32 mouse cellular contexts compared by ENCODE assay signal in the genomic region with DNA sequence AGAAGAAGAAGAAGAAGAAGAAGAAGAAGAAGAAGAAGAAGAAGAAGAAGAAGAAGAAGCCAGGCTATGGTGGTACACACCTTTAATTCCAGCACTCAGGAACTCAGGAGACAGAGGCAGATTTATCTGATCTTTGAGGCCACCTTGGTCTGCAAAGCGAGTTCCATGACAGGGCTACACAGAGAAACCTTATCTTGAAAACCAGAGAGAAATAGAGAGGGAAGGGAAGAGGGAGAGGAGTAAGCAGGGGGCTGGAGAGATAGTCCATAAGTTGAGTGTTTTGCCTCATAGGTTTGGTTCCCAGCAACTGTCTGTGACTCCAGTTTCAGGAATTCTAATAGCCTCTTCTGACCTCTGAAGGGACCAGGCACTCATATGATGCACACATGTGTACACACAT. TPM values are rescaled to one million over a fixed set of nuclear protein-coding genes. Genes with fewer than 3 reads are reported as not detected.
"Had no signal": no experiment of that assay in that cellular context is flagged by ENCODE, and none has a peak within 500 bp of the region (broad histone marks: within the 10 kb centered on the region; RNA-seq: fewer than 3 reads in every experiment).

No protein-coding gene starts in this region.

- ATAC-seq: intestine, postnatal 0 days; midbrain, embryonic 13.5 days; midbrain, embryonic 16.5 days had no signal

- H3K4me3 ChIP-seq: kidney, embryonic 15.5 days; left cerebral cortex, adult 2 months; lung, embryonic 15.5 days; megakaryocyte, embryonic 14.5 days; midbrain, embryonic 10.5 days; midbrain, embryonic 13.5 days; myocyte; neural tube, embryonic 13.5 days; stomach, embryonic 15.5 days had no signal

- DNase-seq: kidney, adult 8-10 months; kidney, postnatal 10 days; kidney, postnatal 36 days; layer of hippocampus, postnatal 36 days; lung, adult 18-20 months; lung, postnatal 10 days; lung, postnatal 36 days; retina, postnatal 1 day; right cerebral cortex, postnatal 25 days; spleen, adult 18-20 months; thymus, postnatal 36 days had no signal

- H3K27ac ChIP-seq: kidney, embryonic 15.5 days; left cerebral cortex, adult 2 months; lung, embryonic 15.5 days; midbrain, embryonic 10.5 days; midbrain, embryonic 13.5 days; neural tube, embryonic 13.5 days; stomach, embryonic 15.5 days had no signal

- H3K9ac ChIP-seq: kidney, embryonic 15.5 days; lung, embryonic 15.5 days; midbrain, embryonic 13.5 days; neural tube, embryonic 13.5 days; stomach, embryonic 15.5 days had no signal

- H3K36me3 ChIP-seq: kidney, embryonic 15.5 days; lung, embryonic 15.5 days; midbrain, embryonic 10.5 days; midbrain, embryonic 13.5 days; neural tube, embryonic 13.5 days; stomach, embryonic 15.5 days had no signal

- H3K4me1 ChIP-seq: kidney, embryonic 15.5 days; lung, embryonic 15.5 days; midbrain, embryonic 10.5 days; midbrain, embryonic 13.5 days; neural tube, embryonic 13.5 days; stomach, embryonic 15.5 days had no signal

- H3K4me2 ChIP-seq: kidney, embryonic 15.5 days; lung, embryonic 15.5 days; midbrain, embryonic 13.5 days; neural tube, embryonic 13.5 days; stomach, embryonic 15.5 days had no signal

- H3K27me3 ChIP-seq: kidney, embryonic 15.5 days; lung, embryonic 15.5 days; midbrain, embryonic 13.5 days; neural tube, embryonic 13.5 days; stomach, embryonic 15.5 days had no signal

- H3K9me3 ChIP-seq: kidney, embryonic 15.5 days; lung, embryonic 15.5 days; midbrain, embryonic 10.5 days; midbrain, embryonic 13.5 days; neural tube, embryonic 13.5 days; stomach, embryonic 15.5 days had no signal

RNA-seq across cellular contexts. Expression of a gene that starts 42.3 kb away (rescaled TPM):
- total RNA-seq: layer of hippocampus, adult 8-10 months; layer of hippocampus, postnatal 10 days; layer of hippocampus, postnatal 36 days; left cerebral cortex, adult 2 months; left cerebral cortex, postnatal 10 days; left cerebral cortex, postnatal 36 days; monocyte, adult 5-6 weeks; neutrophil, adult 5-6 weeks had no signal
- polyA plus RNA-seq: intestine, postnatal 0 days; kidney, embryonic 15.5 days; limb, embryonic 11.5 days; limb, embryonic 14.5 days; lung, embryonic 15.5 days; midbrain, embryonic 10.5 days; midbrain, embryonic 13.5 days; midbrain, embryonic 16.5 days; myocyte; neural tube, embryonic 13.5 days; stomach, embryonic 15.5 days; thymus, postnatal 0 days; urinary bladder, adult 2 months had no signal
